Mouse (Mus musculus): ENCODE data around the gene Rassf6.

GRCm38 (mm10) chr5:90628011-90628410 lies 12.4 kb downstream of the Rassf6 start:
- TF ChIP-seq POLR2A (IDR thresholded peaks at IDR 0.05; ENCODE audit: extremely low read depth, insufficient read depth, low read length) (no peak), CTCF (IDR thresholded peaks at IDR 0.05; ENCODE audit: low read depth, low read length) (no peak)
